Mouse (Mus musculus) spleen, adult 12 weeks (tissue): ENCODE measurements at regions not wholly inside any gene's neighbourhood (a gene's known extent, or its start where the extent isn't known, plus 50 kb on each side); places are given as distances from the start of the nearest gene placed in this dataset.

Experiments used
- DNase-seq: peaks from one replicate; pipeline ENCODE4 v3.0.0; 2022; ENCODE audit warnings: low spot score

GRCm38 (mm10) chr3:143586653-143587052, 618.4 kb downstream of the Lmo4 start:
- no peak for DNase-seq

DNA sequence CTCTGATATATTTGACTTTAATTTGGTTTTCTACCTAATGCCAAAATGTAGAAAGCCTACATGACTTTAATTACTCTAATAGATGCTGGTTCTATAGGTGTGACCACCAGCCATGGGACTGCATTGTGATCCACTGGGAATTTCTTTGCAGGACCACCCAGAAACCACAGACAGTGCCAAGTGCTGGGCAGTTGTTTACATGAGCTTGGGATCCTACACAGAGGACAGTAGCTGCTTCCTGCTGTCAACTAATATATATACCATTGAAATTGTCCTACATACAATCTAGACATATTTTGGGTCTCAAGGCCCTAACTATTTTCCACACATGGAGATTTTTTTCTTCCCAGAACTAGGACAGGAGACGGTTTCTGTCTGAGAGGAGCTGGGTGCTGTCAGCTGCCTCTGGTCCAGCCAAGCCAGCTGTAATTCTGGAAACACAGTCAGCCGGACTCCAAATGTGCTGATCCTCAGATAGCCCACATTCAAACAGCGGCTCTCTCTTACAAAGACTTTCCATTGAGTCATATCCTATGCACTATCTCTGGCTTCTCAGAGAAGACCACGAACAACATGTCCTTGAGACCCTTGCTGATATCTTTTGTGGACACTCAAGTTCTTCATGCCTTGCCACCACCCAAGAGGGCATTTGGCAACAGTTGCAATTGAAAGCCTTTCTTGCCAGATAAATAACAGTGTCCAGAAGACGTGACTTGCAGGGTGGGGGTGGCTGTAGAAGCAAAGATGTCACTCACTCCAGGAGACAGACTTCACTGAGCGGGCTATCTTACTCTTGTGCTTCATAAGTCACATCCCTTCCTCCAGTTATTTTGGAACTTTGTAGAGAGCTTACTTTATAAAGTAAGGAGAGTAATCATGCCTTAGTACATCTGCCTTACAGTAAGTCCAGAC, 620.1 kb downstream of the Lmo4 start:
- no peak for DNase-seq

- DNase-seq, result no peak
Observed at GRCm38 (mm10) chr3:143576338-143577007, 628.5 kb downstream of the Lmo4 start.

DNA sequence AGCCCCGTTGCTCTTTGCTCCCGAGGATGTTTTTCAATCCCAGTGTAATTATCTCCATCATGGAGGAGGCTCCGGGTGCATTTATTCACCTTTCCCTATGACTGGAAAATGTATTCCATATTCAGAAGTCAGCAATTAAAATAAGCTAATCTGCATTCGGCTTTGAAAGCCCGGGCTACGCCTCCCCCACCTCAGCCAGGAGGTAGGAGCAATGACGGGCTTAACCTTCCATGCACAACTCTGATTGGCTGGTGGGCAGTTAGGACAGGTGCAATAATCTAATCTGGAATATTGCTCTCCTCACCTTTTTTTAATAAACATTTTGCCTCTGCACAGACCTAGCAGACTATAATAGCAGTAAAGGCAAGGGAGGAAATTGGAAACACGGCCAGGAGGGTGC, 629.3 kb downstream of the Lmo4 start:
- no peak for DNase-seq

DNA sequence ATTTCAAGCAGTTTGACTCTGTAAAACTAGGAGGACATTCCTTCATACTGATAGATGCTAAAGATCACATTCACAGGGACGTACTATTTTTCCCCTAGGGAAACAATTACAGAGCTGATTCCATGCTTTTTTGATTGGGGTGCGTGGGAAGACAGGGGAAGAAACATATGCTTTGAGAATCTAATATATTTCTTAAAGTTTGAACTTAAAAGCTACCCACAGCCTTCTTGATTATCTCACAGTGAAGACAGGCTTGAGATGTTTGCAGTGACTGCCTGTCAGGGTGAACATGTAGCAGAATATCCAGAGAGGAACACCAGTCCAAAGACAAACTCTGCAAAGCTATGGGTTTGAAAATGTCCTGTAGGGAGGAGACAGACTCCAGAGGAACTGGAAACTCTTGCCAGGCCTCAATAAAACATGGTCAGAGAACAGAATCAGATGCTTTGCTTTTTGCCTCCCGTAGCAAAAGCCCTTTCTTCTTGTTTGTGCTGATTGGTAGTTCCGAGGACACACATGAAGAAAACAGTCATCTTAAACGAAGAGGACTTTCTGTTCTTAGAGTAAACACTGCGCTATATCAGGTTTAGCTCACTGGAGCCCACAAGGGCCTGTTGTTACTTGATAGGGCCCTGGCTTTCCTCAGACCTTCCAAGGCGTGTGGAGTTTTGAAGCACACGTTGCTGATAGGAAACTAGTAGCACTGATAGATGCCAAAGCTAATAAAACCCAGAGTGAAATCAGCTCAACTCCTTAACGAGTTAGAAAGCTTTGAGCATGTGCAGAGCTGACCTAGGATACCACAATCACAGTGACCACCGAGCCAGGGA, 630.8 kb downstream of the Lmo4 start:
- no peak for DNase-seq

DNA sequence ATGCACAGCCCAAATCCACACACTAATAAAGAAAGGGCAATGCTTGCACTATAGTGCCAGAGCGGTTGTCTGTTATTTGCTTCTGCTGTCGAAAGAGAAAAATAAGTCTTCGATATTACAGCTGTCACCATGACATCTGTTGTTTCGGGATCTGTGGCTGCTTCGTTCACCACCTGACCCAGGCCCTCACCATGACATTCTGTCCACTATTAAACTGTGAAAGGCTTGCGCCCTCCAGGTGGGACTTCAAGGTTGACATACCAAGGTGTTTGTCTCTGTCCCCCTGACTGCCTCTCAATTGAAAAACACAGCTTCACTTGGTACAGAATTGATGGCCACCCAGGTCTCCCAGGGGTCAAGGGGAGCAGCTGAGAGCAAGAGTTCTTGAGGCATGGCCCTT, 635.1 kb downstream of the Lmo4 start:
- DNase-seq, result no peak

- no peak for DNase-seq
Observed at GRCm38 (mm10) chr3:143565067-143565466, 640.0 kb downstream of the Lmo4 start.

GRCm38 (mm10) chr3:143542811-143543210, 661.0 kb upstream of the Pkn2 start:
- DNase-seq, result no peak

DNA sequence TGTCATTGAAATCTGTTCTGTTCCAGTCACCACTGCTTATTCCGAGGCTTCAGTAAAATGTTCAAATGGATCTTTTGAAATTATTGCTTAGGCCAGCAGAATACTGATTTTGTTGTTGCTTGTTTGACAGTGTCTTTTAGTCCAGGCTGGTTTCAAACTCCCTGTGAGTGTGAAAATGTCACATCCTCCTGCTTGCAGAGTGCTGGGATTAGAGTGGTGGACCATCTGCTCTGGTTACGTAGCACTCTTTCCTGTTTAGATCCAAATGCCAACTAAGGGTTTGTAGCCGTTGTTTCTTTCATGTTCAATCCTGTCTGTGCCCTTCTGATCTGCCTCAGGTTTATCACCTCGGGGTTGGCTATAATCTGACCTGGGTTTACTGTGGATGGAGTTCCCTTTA, 646.2 kb upstream of the Pkn2 start:
- no peak for DNase-seq

- DNase-seq, result no peak
Observed at GRCm38 (mm10) chr3:143527274-143527673, 645.5 kb upstream of the Pkn2 start.

DNA sequence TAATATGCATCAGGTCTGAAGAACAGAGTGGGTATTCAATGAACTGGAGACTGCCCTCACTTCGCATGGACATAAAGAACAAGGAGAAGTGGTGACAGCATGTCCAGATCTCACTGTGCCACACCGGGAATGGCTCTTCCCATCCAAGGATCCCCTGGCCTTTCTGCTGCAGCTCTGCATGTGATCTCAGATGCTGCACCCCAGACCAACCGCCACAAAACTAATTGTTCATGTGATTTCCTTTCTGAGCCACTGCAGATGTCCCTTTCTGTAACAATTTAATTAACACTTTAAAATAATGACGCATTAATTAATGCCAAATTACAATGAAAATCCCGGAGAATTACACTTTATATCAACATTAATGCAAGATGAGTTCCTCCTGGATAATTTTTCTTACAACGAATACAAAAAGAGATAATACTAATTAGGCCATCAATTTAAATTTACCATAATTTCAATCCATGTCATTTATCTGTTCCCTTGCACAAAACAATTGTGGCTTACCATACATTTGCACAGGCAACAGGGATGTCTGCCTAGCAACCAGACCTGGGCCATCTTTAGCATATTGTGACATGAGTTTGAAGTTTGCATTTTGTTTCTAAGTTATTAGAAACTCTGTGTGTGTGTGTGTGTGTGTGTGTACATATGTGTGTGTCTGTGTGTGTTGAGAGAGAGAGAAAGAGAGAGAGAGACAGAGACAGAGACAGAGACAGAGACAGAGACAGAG, 630.9 kb upstream of the Pkn2 start:
- no peak for DNase-seq

GRCm38 (mm10) chr3:143509531-143509930, 627.7 kb upstream of the Pkn2 start:
- no peak for DNase-seq

GRCm38 (mm10) chr3:143508280-143508679, 626.5 kb upstream of the Pkn2 start:
- DNase-seq, result no peak

GRCm38 (mm10) chr3:143501017-143501416, 619.2 kb upstream of the Pkn2 start:
- DNase-seq, result no peak

- DNase-seq, result no peak
Observed at GRCm38 (mm10) chr3:143495389-143495788, 613.6 kb upstream of the Pkn2 start.

DNA sequence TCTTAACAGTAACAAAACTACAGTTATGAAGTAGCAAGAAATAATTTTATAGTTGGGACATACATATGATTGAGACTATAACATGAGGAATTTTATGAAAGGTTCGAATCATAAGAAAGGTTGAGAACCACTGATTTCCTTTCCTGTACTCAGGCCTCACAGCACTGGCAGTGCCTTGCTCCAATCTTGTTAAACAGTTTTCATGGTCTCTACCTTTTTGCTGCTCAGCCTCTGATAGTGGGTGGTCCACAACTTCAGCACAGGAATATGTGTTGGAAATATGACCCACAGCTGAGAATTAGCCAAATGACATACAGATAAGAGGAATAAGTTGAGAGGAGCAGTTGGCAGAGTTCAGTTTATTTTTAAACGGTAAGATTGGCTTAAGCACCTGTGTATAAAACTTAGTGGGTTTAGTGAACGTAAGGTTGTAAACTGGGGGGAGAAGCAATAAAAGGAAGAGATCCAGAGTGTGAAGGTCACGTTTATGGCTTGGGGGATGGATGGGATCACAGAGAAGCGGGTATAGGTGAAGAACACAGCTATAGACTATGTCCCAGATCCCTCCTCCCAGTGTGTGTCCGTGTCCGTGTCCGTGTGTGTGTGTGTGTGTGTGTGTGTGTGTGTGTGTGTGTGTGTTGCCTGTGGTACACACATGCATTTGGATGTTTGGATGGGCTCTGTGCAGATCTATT, 596.3 kb upstream of the Pkn2 start:
- no peak for DNase-seq

DNA sequence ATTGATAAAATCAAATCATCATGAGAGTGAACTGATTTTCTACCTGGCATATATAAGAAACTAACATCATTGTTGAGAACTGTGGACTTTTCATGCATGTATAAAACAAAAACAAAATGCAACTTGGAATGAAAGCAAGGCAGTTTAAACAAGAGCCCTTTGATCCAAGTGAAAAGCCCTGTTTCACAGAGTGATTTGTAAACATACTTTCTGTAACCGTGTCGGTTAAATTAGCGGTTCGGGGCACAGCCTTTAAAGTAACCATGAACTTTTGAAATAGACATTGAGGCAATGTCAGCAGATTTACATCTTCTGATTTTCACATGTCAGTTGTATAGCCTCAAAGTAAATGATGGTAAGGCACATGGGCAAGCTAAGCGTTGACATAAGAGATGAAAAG, 593.7 kb upstream of the Pkn2 start:
- DNase-seq, result no peak

DNA sequence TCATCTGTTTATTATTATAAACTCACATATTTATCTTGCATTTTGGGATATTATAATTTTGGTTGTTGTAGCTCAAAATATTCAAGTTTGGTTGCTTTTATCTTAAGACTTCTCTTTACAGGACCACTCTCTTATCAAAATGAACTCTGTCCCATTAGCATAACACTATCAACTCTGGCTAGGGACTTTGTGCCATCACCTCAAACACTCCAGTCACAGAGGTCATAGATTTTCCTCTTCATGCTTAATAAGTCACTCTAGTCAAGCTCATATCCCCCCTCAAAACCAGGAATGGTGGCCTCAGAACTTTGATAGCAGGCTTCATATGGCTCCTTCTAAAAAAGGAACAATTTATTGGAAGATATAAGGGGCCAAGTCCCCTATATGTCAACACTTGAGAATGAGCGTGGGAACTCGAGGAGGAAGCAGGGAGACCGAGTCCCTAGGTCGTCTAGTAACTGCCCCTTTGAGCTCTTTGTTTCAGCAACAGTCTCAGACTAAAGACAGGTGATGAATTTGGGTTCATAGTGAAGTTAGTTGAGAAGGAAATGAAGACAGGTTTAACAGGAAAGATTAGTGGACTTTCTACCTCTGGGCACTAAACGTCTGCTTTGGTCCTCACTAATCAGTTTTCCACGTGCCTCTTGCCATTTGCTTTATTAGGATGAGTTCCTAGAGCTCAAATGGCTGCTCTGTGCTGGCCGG, 565.4 kb upstream of the Pkn2 start:
- DNase-seq, result no peak

DNA sequence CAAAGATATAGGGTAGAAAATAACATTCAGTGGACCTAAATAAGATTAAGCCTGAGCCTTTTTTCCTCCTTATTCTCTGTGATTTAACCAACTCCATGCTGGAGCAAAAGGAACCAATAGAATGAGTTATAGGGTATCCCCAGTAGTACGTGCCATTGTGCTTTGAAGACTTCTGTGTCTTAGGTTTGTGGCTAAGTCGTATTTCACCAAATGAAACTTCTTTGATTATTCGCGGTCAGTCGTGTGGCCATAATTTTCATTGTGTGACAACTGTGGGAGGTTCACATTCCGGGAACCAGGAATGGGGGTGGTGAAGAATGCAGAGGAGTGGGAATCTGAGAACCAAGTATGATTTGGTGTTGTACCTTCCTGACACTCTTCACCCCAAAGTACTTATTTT, 535.6 kb upstream of the Pkn2 start:
- no peak for DNase-seq

DNA sequence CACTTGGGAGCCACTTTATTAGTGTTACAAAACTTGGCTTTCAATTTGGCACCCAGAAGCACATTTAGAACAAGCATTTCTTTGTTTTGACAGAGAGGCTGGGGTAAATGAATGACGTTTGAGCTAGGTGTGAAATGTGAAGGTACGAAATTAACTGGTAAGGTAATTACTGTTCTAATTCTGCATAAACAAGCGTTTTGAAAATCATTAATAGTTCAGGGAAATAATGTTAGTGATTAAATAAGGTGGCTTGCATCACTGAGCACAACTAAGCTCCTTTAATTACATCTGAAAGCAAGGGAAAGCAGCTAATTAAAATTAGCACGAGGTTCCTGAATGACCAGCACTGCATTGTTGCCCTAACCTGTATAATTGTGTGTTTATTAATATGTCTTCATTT, 529.9 kb upstream of the Pkn2 start:
- no peak for DNase-seq

DNA sequence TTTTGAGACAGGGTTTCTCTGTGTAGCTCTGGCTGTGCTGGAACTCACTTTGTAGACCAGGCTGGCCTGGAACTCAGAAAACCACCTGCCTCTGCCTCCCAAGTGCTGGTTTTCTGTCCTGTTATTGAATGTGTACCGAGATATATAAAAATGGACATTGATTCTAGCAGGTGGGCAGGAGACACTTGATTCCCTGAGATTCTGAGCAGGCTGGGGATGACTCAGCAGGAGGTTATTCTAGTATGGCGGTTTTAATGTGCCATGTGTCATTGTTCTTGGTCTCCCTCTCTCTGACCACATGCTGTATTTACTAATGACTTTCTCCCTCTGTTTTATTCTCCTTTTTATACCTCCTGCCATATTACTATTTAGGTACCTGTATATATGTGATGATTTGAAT, 517.2 kb upstream of the Pkn2 start:
- no peak for DNase-seq
